Mouse (Mus musculus) erythroblast, embryonic 14.5 days (primary cell): ENCODE data around the gene Scgb1b3. TPM values are rescaled to one million over a fixed set of nuclear protein-coding genes. Genes with fewer than 3 reads are reported as not detected.

Experiments used
- H3K27me3 ChIP-seq: 2 replicates; pipeline ENCODE4 v1.6.1; 2012; ENCODE audit warnings: inconsistent platforms; ENCODE audit not compliant: control insufficient read depth
- H3K36me3 ChIP-seq: 2 replicates; pipeline ENCODE4 v1.6.1; 2012; ENCODE audit warnings: mild to moderate bottlenecking, inconsistent platforms; ENCODE audit not compliant: control insufficient read depth
- H3K4me1 ChIP-seq: 2 replicates; pipeline ENCODE4 v1.6.1; 2012; ENCODE audit warnings: inconsistent platforms; ENCODE audit not compliant: control insufficient read depth
- H3K4me3 ChIP-seq: replicated peaks from 2 replicates; pipeline ENCODE3; 2012; ENCODE audit warnings: moderate library complexity, mild to moderate bottlenecking, inconsistent platforms
- H3K9me3 ChIP-seq: 2 replicates; pipeline ENCODE4 v1.6.1; 2012; ENCODE audit warnings: low read length, inconsistent platforms, mixed read lengths; ENCODE audit not compliant: control insufficient read depth
- GATA1 ChIP-seq: IDR thresholded peaks from 2 replicates; pipeline ENCODE4 v1.6.1; 2012; ENCODE audit warnings: low read length, inconsistent platforms, mixed read lengths
- TAL1 ChIP-seq: IDR thresholded peaks from 3 replicates; pipeline ENCODE4 v1.6.1; 2012; ENCODE audit warnings: low read length, inconsistent platforms, mixed read lengths
- polyA plus RNA-seq: library from polyadenylated mRNA; stranded (reverse); fragments of >175 nt; gene quantifications from 2 replicates; pipeline ENCODE4 v1.2.3, GENCODE M21; 2012

Scgb1b3 gene
- polyA plus RNA-seq = not detected in 2 replicates

- no peak within 1 kb of the TSS for H3K4me3 ChIP-seq
- no peaks in the 10 kb centered on the region for H3K27me3 ChIP-seq
- H3K36me3 ChIP-seq = no peaks in the 10 kb centered on the region
- H3K4me1 ChIP-seq = no peaks in the 10 kb centered on the region
- TF ChIP-seq TAL1 (no peak), GATA1 (no peak)
- peaks cover 29% of the 10 kb centered on the region for H3K9me3 ChIP-seq
Observed at GRCm38 (mm10) chr7:31375292-31375691, at the start of gene Scgb1b3. Gene Scgb1b3 (plus strand): TSS chr7:31375592.

- no peaks in the 10 kb centered on the region for H3K4me1 ChIP-seq
- peaks cover 37% of the 10 kb centered on the region for H3K9me3 ChIP-seq
- H3K36me3 ChIP-seq = no peaks in the 10 kb centered on the region
- H3K27me3 ChIP-seq = no peaks in the 10 kb centered on the region
- no peak for TF ChIP-seq GATA1
- TF ChIP-seq TAL1 = no peak
- H3K4me3 ChIP-seq = no peak within 1 kb of the TSS
Observed at GRCm38 (mm10) chr7:31362022-31362560, 13.3 kb upstream of the Scgb1b3 start, which contains the start of gene Scgb2b3. Gene Scgb2b3 (minus strand): TSS chr7:31362072.

Other genes with a start within 250 kb of the Scgb1b3 start
- 0.07 and 0.08 TPM in 2 replicates for gene Scn1b, start 248.6 kb upstream of the Scgb1b3 start, polyA plus RNA-seq
- 0.46 and 0.52 TPM in 2 replicates for gene Gramd1a, start 219.7 kb upstream of the Scgb1b3 start, polyA plus RNA-seq
- not detected in 2 replicates for gene Scgb2b2, start 85.1 kb upstream of the Scgb1b3 start, polyA plus RNA-seq
- not detected in 2 replicates for gene Scgb1b2, start 83.8 kb upstream of the Scgb1b3 start, polyA plus RNA-seq
- not detected in 2 replicates for gene Scgb2b3, start 13.5 kb upstream of the Scgb1b3 start, polyA plus RNA-seq